Mouse (Mus musculus) olfactory bulb, adult 2 months (tissue): ENCODE results near the gene Dscaml1.

Experiments
- CTCF ChIP-seq: fragments of 200-500 bp; IDR thresholded peaks from 2 replicates; pipeline ENCODE4 v1.5.1; 2012; ENCODE audit warnings: low read depth, mild to moderate bottlenecking, low read length, moderate library complexity; ENCODE audit not compliant: insufficient read depth
- POLR2A ChIP-seq: fragments of 200-500 bp; IDR thresholded peaks from 2 replicates; pipeline ENCODE4 v1.6.1; 2012; ENCODE audit warnings: mild to moderate bottlenecking, low read depth, low read length, moderate library complexity; ENCODE audit not compliant: insufficient read depth

- TF ChIP-seq CTCF (no peak), POLR2A (no peak)
Observed at GRCm38 (mm10) chr9:45637346-45637745, 210.9 kb downstream of the Dscaml1 start.
